23 mouse cellular contexts compared by ENCODE assay signal in the genomic region with DNA sequence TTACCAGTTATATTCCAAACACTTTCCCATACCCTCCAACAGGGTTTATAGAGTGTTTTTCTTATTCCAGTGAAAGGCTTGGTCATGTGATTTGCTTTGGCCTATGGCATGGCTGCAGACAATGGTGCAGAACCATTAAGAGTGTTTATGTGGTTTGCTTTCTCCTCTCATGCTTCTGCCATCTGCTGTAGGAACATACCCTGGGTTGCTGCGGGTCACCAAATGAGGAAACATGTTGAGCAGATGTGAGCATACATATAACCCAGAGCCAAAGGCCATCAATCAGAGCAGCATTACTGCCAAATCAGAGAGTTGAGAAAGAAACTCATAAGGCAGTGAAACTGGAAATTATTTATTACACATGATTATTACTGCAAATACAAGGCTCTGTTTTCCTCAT.
"Had no signal": no experiment of that assay in that cellular context is flagged by ENCODE, and none has a peak within 500 bp of the region (broad histone marks: within the 10 kb centered on the region; RNA-seq: fewer than 3 reads in every experiment).

No protein-coding gene starts in this region.

- H3K4me1 ChIP-seq: limb, embryonic 15.5 days; megakaryocyte, embryonic 14.5 days; neural tube, embryonic 12.5 days; neural tube, embryonic 15.5 days had no signal

- H3K27ac ChIP-seq: kidney, postnatal 0 days; layer of hippocampus, adult 2 months; limb, embryonic 15.5 days; liver, embryonic 14.5 days; macrophage; neural tube, embryonic 12.5 days; neural tube, embryonic 15.5 days; stomach, postnatal 0 days had no signal

- H3K36me3 ChIP-seq: limb, embryonic 15.5 days; neural tube, embryonic 12.5 days; neural tube, embryonic 15.5 days had no signal

- ATAC-seq: liver, postnatal 0 days; lung, postnatal 0 days had no signal

- H3K4me3 ChIP-seq: layer of hippocampus, adult 2 months; limb, embryonic 15.5 days; megakaryocyte, embryonic 14.5 days; neural tube, embryonic 12.5 days; neural tube, embryonic 15.5 days had no signal

- H3K9ac ChIP-seq: limb, embryonic 15.5 days; liver, embryonic 14.5 days; liver, postnatal 0 days; lung, embryonic 14.5 days; neural tube, embryonic 12.5 days; neural tube, embryonic 15.5 days had no signal

- H3K9me3 ChIP-seq: limb, embryonic 15.5 days; megakaryocyte, embryonic 14.5 days; neural tube, embryonic 12.5 days; neural tube, embryonic 15.5 days had no signal

- H3K4me2 ChIP-seq: limb, embryonic 15.5 days; liver, embryonic 11.5 days; lung, embryonic 14.5 days; midbrain, embryonic 11.5 days; neural tube, embryonic 12.5 days; neural tube, embryonic 15.5 days had no signal

- DNase-seq: kidney, postnatal 25 days; layer of hippocampus, adult 9-11 months; liver, postnatal 0 days; lung, embryonic 14.5 days; midbrain, embryonic 14.5 days; right cerebral cortex, adult 18-20 months; right cerebral cortex, postnatal 14 days; right cerebral cortex, postnatal 4 days; thymus, adult 2 months; thymus, postnatal 14 days; thymus, postnatal 4 days had no signal

- H3K27me3 ChIP-seq: limb, embryonic 15.5 days; megakaryocyte, embryonic 14.5 days; neural tube, embryonic 12.5 days; neural tube, embryonic 15.5 days had no signal
